Mouse (Mus musculus): ENCODE results near the gene Bsn. TPM values are rescaled to one million over a fixed set of nuclear protein-coding genes. Genes with fewer than 3 reads are reported as not detected.

Gene Bsn
- polyA plus RNA-seq, 1 experiment from 2014 or later, result 1.5 TPM

DNA sequence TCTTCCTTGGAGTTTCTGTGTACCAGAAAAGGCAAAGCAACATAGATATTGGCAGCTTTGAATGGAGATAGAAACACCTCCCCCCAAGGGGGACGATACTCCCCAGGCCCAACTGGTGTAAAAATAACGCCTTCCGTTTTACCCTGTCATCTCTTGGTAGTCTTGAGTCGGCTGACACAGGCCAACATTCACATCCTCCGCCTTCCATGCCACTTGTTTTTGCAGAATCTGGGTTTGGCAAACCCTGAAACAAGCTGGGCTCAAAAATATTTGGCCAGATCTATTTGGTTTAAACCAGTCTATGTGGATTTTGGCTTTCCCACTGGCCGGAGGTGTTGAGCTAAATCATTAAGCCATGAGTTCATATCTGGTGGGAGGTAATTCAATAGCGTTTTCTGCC, 1.2 kb downstream of the Bsn start:
- no peak for ATAC-seq (ENCODE audit: insufficient number of reproducible peaks, low FRiP score, low TSS enrichment, low read depth)
- Histone ChIP-seq H3K9me3 (ENCODE audit: control insufficient read depth, low read length) (no peaks in the 10 kb centered on the region), H3K4me1 (ENCODE audit: control insufficient read depth, insufficient read depth, low read length) (0 out of 2 replicates have a peak, but pooled peaks cover 4% of the 10 kb centered on the region), H3K4me3 (ENCODE audit: low read depth, low read length) (no peak overlapping the region), H3K4me2 (ENCODE audit: low read depth, severe bottlenecking) (no peak overlapping the region), H3K27ac (replicated peaks; ENCODE audit: low read depth, low read length) (no peak overlapping the region), H3K9ac (ENCODE audit: low read length) (no peak overlapping the region), H3K36me3 (ENCODE audit: control insufficient read depth, insufficient read depth, low read length) (no peaks in the 10 kb centered on the region), H3K27me3 (ENCODE audit: control insufficient read depth, insufficient read depth, low read length) (peaks cover 8% of the 10 kb centered on the region; the same call in 1 of the 2 replicates)
- DNase-seq (ENCODE audit: low spot score), result no peak
- 83% methylated on average over 7 of the region's 7 CpGs for WGBS

GRCm38 (mm10) chr9:108188511-108188910, 1.7 kb downstream of the Bsn start:
- 81% methylated on average over 8 of the region's 8 CpGs for WGBS
- ATAC-seq (ENCODE audit: insufficient number of reproducible peaks, low FRiP score, low TSS enrichment, low read depth) (no peak), DNase-seq (ENCODE audit: low spot score) (no peak)
- no peak overlapping the region for H3K27ac ChIP-seq (replicated peaks; ENCODE audit: low read depth, low read length)
- H3K36me3 ChIP-seq (ENCODE audit: control insufficient read depth, insufficient read depth, low read length), result no peaks in the 10 kb centered on the region
- no peak overlapping the region for H3K4me2 ChIP-seq (ENCODE audit: low read depth, severe bottlenecking)
- H3K27me3 ChIP-seq (ENCODE audit: control insufficient read depth, insufficient read depth, low read length), result peaks cover 8% of the 10 kb centered on the region; the same call in 1 of the 2 replicates
- H3K4me3 ChIP-seq (ENCODE audit: low read depth, low read length), result no peak overlapping the region
- no peak overlapping the region for H3K9ac ChIP-seq (ENCODE audit: low read length)
- H3K9me3 ChIP-seq (ENCODE audit: control insufficient read depth, low read length), result no peaks in the 10 kb centered on the region
- H3K4me1 ChIP-seq (ENCODE audit: control insufficient read depth, insufficient read depth, low read length), result 0 out of 2 replicates have a peak, but pooled peaks cover 4% of the 10 kb centered on the region

- ATAC-seq (ENCODE audit: insufficient number of reproducible peaks, low FRiP score, low TSS enrichment, low read depth) (no peak), DNase-seq (ENCODE audit: low spot score) (no peak)
- Histone ChIP-seq H3K4me2 (ENCODE audit: low read depth, severe bottlenecking) (no peak overlapping the region), H3K9ac (ENCODE audit: low read length) (no peak overlapping the region), H3K9me3 (ENCODE audit: control insufficient read depth, low read length) (no peaks in the 10 kb centered on the region), H3K36me3 (ENCODE audit: control insufficient read depth, insufficient read depth, low read length) (no peaks in the 10 kb centered on the region), H3K27ac (replicated peaks; ENCODE audit: low read depth, low read length) (no peak overlapping the region), H3K4me3 (ENCODE audit: low read depth, low read length) (no peak overlapping the region), H3K4me1 (ENCODE audit: control insufficient read depth, insufficient read depth, low read length) (0 out of 2 replicates have a peak, but pooled peaks cover 4% of the 10 kb centered on the region), H3K27me3 (ENCODE audit: control insufficient read depth, insufficient read depth, low read length) (peaks cover 8% of the 10 kb centered on the region; the same call in 1 of the 2 replicates)
- WGBS, result 36% methylated on average over 6 of the region's 6 CpGs
Measured at GRCm38 (mm10) chr9:108187616-108188015, 2.6 kb downstream of the Bsn start.

DNA sequence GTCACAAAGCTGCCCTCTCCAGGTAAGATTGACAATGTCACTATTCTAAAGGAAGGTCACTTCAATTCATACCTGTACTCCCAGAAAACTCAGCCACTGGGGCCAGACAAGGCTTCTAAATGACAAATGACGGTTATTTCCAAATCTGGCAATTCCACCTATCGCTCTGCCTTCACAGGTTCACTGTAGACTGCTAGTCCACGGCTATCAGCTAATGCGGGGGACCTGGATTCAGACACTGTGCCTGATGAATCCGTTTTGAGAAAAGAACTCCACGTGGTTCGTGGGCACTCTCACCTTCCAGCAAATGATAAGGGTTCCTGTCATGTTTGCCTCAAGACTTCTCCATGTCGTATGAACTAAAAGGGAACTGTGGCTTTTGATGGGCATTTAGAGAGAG, 4.4 kb downstream of the Bsn start:
- no peaks in the 10 kb centered on the region for H3K9me3 ChIP-seq (ENCODE audit: control insufficient read depth, low read length)

DNA sequence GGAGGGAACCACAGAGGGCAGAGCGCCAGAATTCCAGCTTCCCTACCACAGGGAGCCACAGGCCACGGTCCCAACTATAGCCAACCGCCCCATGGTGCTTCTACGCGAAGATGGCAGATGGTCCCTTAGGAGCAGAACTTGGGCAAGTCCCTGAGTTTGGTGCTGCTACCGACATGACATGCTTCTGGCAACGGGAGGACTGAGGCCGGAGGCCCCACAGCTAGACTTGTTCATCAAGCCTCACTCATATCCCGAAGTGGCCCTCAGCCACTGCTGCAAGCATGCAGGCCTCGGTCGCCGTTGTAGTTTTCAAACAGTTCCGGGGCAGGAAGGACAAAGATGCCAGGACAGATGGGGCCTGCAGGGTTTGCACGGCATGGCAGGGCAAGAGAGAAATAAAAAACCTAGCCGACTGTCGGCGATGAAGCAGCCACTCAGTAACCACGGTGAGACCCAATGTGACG, 6.6 kb downstream of the Bsn start:
- no peaks in the 10 kb centered on the region for H3K9me3 ChIP-seq (ENCODE audit: control insufficient read depth, low read length)
- no peak overlapping the region for H3K4me3 ChIP-seq (ENCODE audit: low read depth, low read length)
- no peaks in the 10 kb centered on the region for H3K4me1 ChIP-seq (ENCODE audit: control insufficient read depth, insufficient read depth, low read length)
- no peak overlapping the region for H3K4me2 ChIP-seq (ENCODE audit: low read depth, severe bottlenecking)
- no peak overlapping the region for H3K9ac ChIP-seq (ENCODE audit: low read length)
- H3K27ac ChIP-seq (replicated peaks; ENCODE audit: low read depth, low read length), result no peak overlapping the region
- 92% methylated on average over 19 of the region's 19 CpGs for WGBS
- no peaks in the 10 kb centered on the region for H3K36me3 ChIP-seq (ENCODE audit: control insufficient read depth, insufficient read depth, low read length)
- ATAC-seq (ENCODE audit: insufficient number of reproducible peaks, low FRiP score, low TSS enrichment, low read depth) (no peak), DNase-seq (ENCODE audit: low spot score) (no peak)
- H3K27me3 ChIP-seq (ENCODE audit: control insufficient read depth, insufficient read depth, low read length), result no peaks in the 10 kb centered on the region

More for the DNA sequence above, 4.4 kb downstream of the Bsn start:
- 79% methylated on average over 8 of the region's 8 CpGs for WGBS
- ATAC-seq (ENCODE audit: insufficient number of reproducible peaks, low FRiP score, low TSS enrichment, low read depth) (no peak), DNase-seq (ENCODE audit: low spot score) (no peak)
- Histone ChIP-seq H3K36me3 (ENCODE audit: control insufficient read depth, insufficient read depth, low read length) (no peaks in the 10 kb centered on the region), H3K4me2 (ENCODE audit: low read depth, severe bottlenecking) (no peak overlapping the region), H3K27ac (replicated peaks; ENCODE audit: low read depth, low read length) (no peak overlapping the region), H3K9ac (ENCODE audit: low read length) (no peak overlapping the region), H3K27me3 (ENCODE audit: control insufficient read depth, insufficient read depth, low read length) (peaks cover 8% of the 10 kb centered on the region; the same call in 1 of the 2 replicates), H3K4me1 (ENCODE audit: control insufficient read depth, insufficient read depth, low read length) (0 out of 2 replicates have a peak, but pooled peaks cover 4% of the 10 kb centered on the region), H3K4me3 (ENCODE audit: low read depth, low read length) (no peak overlapping the region)

DNA sequence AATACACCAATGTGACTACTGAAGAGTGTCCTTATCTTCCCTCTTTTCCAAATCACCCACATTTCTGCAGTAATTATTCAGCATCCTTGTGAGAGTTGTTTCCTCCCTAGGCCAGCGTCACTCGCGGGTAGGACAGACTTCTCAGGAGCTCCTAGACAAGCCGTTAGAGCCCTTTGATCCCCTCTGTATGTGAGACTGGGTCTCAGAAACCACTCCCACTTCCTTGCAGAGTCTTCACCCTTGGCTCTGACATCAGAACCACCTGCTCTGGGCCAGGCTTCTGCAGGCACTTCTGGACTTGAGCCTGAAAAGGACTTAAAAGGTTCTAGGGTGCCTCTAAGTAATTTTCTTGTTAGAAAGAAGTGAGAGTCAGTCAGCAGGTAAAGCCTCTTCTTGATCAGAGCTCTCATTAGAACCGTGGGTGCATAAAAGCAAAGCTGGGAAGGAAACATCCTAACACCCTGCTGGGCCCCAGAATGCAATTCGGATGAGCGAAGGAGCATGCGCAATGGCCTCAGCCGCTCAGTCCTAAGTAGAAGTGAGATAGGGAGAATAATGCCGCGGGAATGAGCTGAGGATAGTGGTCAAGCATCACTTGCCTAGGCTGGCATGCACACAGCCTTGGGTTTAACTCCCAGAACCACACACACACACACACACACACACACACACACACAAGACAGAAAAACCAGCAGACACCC, 7.2 kb downstream of the Bsn start:
- no peak overlapping the region for H3K27ac ChIP-seq (replicated peaks; ENCODE audit: low read depth, low read length)
- H3K4me2 ChIP-seq (ENCODE audit: low read depth, severe bottlenecking), result no peak overlapping the region
- H3K9ac ChIP-seq (ENCODE audit: low read length), result no peak overlapping the region
- H3K27me3 ChIP-seq (ENCODE audit: control insufficient read depth, insufficient read depth, low read length), result no peaks in the 10 kb centered on the region
- no peaks in the 10 kb centered on the region for H3K9me3 ChIP-seq (ENCODE audit: control insufficient read depth, low read length)
- H3K36me3 ChIP-seq (ENCODE audit: control insufficient read depth, insufficient read depth, low read length), result no peaks in the 10 kb centered on the region
- DNase-seq (ENCODE audit: low spot score) (no peak), ATAC-seq (ENCODE audit: insufficient number of reproducible peaks, low FRiP score, low TSS enrichment, low read depth) (no peak)
- no peaks in the 10 kb centered on the region for H3K4me1 ChIP-seq (ENCODE audit: control insufficient read depth, insufficient read depth, low read length)
- WGBS, result 61% methylated on average over 11 of the region's 11 CpGs
- no peak overlapping the region for H3K4me3 ChIP-seq (ENCODE audit: low read depth, low read length)

DNA sequence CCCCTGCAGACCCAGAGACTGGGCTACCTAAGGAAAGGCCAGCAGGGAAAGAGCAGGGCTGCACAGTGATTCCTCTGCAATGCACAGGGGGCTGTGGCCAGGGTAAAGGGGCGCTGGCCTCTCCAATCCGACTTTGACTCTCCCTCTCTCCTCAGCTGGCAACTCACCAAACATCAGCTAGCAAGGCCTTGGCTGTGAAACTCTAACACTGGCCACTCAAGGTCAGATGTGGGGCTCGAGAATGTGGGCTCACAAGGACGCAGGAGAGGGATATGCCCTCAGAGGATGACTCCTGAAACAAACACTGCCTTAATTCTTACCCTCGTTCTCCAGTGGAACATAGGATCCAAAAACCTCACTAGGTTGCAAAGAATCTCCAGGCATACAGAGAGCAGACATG, 11.8 kb downstream of the Bsn start:
- H3K36me3 ChIP-seq (ENCODE audit: control insufficient read depth, insufficient read depth, low read length), result no peaks in the 10 kb centered on the region
- no peaks in the 10 kb centered on the region for H3K9me3 ChIP-seq (ENCODE audit: control insufficient read depth, low read length)
- no peak overlapping the region for H3K9ac ChIP-seq (ENCODE audit: low read length)
- DNase-seq (ENCODE audit: low spot score) (no peak), ATAC-seq (ENCODE audit: insufficient number of reproducible peaks, low FRiP score, low TSS enrichment, low read depth) (no peak)
- no peak overlapping the region for H3K4me2 ChIP-seq (ENCODE audit: low read depth, severe bottlenecking)
- no peaks in the 10 kb centered on the region for H3K27me3 ChIP-seq (ENCODE audit: control insufficient read depth, insufficient read depth, low read length)
- no peak overlapping the region for H3K4me3 ChIP-seq (ENCODE audit: low read depth, low read length)
- H3K4me1 ChIP-seq (ENCODE audit: control insufficient read depth, insufficient read depth, low read length), result no peaks in the 10 kb centered on the region
- H3K27ac ChIP-seq (replicated peaks; ENCODE audit: low read depth, low read length), result no peak overlapping the region
- WGBS, result 74% methylated on average over 5 of the region's 5 CpGs

GRCm38 (mm10) chr9:108175116-108175838, 14.9 kb downstream of the Bsn start:
- no peak for DNase-seq (ENCODE audit: low spot score)
- no peak overlapping the region for H3K9ac ChIP-seq (ENCODE audit: low read length)
- no peak for ATAC-seq (ENCODE audit: insufficient number of reproducible peaks, low FRiP score, low TSS enrichment, low read depth)
- WGBS, result 76% methylated on average over 19 of the region's 19 CpGs
- H3K27me3 ChIP-seq (ENCODE audit: control insufficient read depth, insufficient read depth, low read length), result no peaks in the 10 kb centered on the region
- no peaks in the 10 kb centered on the region for H3K4me1 ChIP-seq (ENCODE audit: control insufficient read depth, insufficient read depth, low read length)
- no peaks in the 10 kb centered on the region for H3K36me3 ChIP-seq (ENCODE audit: control insufficient read depth, insufficient read depth, low read length)
- no peak overlapping the region for H3K27ac ChIP-seq (replicated peaks; ENCODE audit: low read depth, low read length)
- no peak overlapping the region for H3K4me3 ChIP-seq (ENCODE audit: low read depth, low read length)
- H3K4me2 ChIP-seq (ENCODE audit: low read depth, severe bottlenecking), result no peak overlapping the region
- H3K9me3 ChIP-seq (ENCODE audit: control insufficient read depth, low read length), result no peaks in the 10 kb centered on the region

All from limb, embryonic 11.5 days (tissue).